Mouse (Mus musculus) hindbrain, embryonic 10.5 days (tissue): ENCODE data around the gene Eif2b5. TPM values are rescaled to one million over a fixed set of nuclear protein-coding genes. Genes with fewer than 3 reads are reported as not detected.
"Not testable (repeated sequence)": the region's sequence is repeated elsewhere in the genome, so short reads cannot be mapped to it uniquely, and the experiment has no call there.

Source experiments
- DNase-seq: peaks from one replicate; pipeline ENCODE4 v3.0.0-alpha.2; 2017; ENCODE audit warnings: low spot score
- H3K27ac ChIP-seq: fragments of 300-500 bp; sonication (generic); 2 replicates; pipeline ENCODE4 v1.5.1; 2016; ENCODE audit warnings: mild to moderate bottlenecking, moderate library complexity
- H3K27me3 ChIP-seq: fragments of 300-500 bp; sonication (generic); 2 replicates; pipeline ENCODE4 v1.6.1; 2016; ENCODE audit warnings: mild to moderate bottlenecking; ENCODE audit not compliant: poor library complexity, insufficient read depth, severe bottlenecking
- H3K36me3 ChIP-seq: fragments of 300-500 bp; sonication (generic); 2 replicates; pipeline ENCODE4 v1.6.1; 2016; ENCODE audit warnings: mild to moderate bottlenecking, moderate library complexity
- H3K4me1 ChIP-seq: fragments of 300-500 bp; sonication (generic); replicated peaks from 2 replicates; pipeline ENCODE4 v1.6.1; 2016; ENCODE audit warnings: mild to moderate bottlenecking
- H3K4me3 ChIP-seq: fragments of 300-500 bp; sonication (generic); 2 replicates; pipeline ENCODE4 v1.5.1; 2016; ENCODE audit warnings: mild to moderate bottlenecking, moderate library complexity
- H3K9me3 ChIP-seq: fragments of 300-500 bp; sonication (generic); 2 replicates; pipeline ENCODE4 v1.6.1; 2016; ENCODE audit warnings: mild to moderate bottlenecking, moderate library complexity
- WGBS: fragments of 180-500 bp; shearing (Covaris S2); methylation state at CpG from one replicate; pipeline ENCODE4 v1.1.7; 2016; 5-methylcytosine and 5-hydroxymethylcytosine counted together
- polyA plus RNA-seq: library from polyadenylated mRNA; unstranded; fragments of >200 nt; fragmentation: Nextera tagmentation; extraction: Ambion mirVana; gene quantifications from 2 replicates; pipeline ENCODE4 v1.2.1, GENCODE M21; 2016

Eif2b5 gene
- 150 and 153 TPM in 2 replicates for polyA plus RNA-seq

GRCm38 (mm10) chr16:20498677-20499475 lies at the start of gene Eif2b5:
Gene Eif2b5, plus strand, starts transcription at chr16:20498817.
- WGBS = under 1% methylated on average over 49 of the region's 49 CpGs
- peak within 1 kb of the TSS; percentile 95 for H3K27ac ChIP-seq
- peak; percentile 90 for DNase-seq
- peaks cover 40% of the 10 kb centered on the region for H3K36me3 ChIP-seq
- H3K27me3 ChIP-seq = peaks cover 12% of the 10 kb centered on the region
- H3K4me1 ChIP-seq = peaks cover 22% of the 10 kb centered on the region
- no peaks in the 10 kb centered on the region for H3K9me3 ChIP-seq
- H3K4me3 ChIP-seq = peak within 1 kb of the TSS; percentile 90

GRCm38 (mm10) chr16:20451774-20452173 lies 46.8 kb upstream of the Eif2b5 start:
- DNase-seq = no peak
- WGBS = 81% methylated on average over 6 of the region's 6 CpGs
- no peaks in the 10 kb centered on the region for H3K36me3 ChIP-seq

GRCm38 (mm10) chr16:20454155-20454654 lies 44.4 kb upstream of the Eif2b5 start:
- Histone ChIP-seq H3K27ac (no peak overlapping the region), H3K4me1 (no peaks in the 10 kb centered on the region), H3K36me3 (no peaks in the 10 kb centered on the region), H3K27me3 (no peaks in the 10 kb centered on the region), H3K4me3 (no peak overlapping the region), H3K9me3 (no peaks in the 10 kb centered on the region)
- no peak for DNase-seq
- 95% methylated on average over 6 of the region's 6 CpGs for WGBS

More at GRCm38 (mm10) chr16:20451774-20452173, 46.8 kb upstream of the Eif2b5 start:
- Histone ChIP-seq H3K27me3 (no peaks in the 10 kb centered on the region), H3K4me3 (no peak overlapping the region), H3K27ac (no peak overlapping the region), H3K9me3 (no peaks in the 10 kb centered on the region), H3K4me1 (no peaks in the 10 kb centered on the region)

GRCm38 (mm10) chr16:20456106-20456505 lies 42.5 kb upstream of the Eif2b5 start:
- Histone ChIP-seq H3K36me3 (no peaks in the 10 kb centered on the region), H3K4me3 (no peak overlapping the region), H3K9me3 (no peaks in the 10 kb centered on the region), H3K27ac (no peak overlapping the region), H3K4me1 (no peaks in the 10 kb centered on the region), H3K27me3 (no peaks in the 10 kb centered on the region)
- 39% methylated on average over 1 of the region's 1 CpGs for WGBS
- no peak for DNase-seq

- not testable (repeated sequence) for H3K4me1 ChIP-seq, H3K27ac ChIP-seq, H3K36me3 ChIP-seq, H3K4me3 ChIP-seq, H3K27me3 ChIP-seq, H3K9me3 ChIP-seq, DNase-seq
- WGBS = 95% methylated on average over 5 of the region's 5 CpGs
Observed at GRCm38 (mm10) chr16:20458736-20459135, 39.9 kb upstream of the Eif2b5 start.

- H3K36me3 ChIP-seq = no peaks in the 10 kb centered on the region
- no peak overlapping the region for H3K4me3 ChIP-seq
- H3K27ac ChIP-seq = no peak overlapping the region
- no peaks in the 10 kb centered on the region for H3K9me3 ChIP-seq
- H3K27me3 ChIP-seq = no peaks in the 10 kb centered on the region
- no peaks in the 10 kb centered on the region for H3K4me1 ChIP-seq
- no peak for DNase-seq
Observed at GRCm38 (mm10) chr16:20464725-20465124, 33.9 kb upstream of the Eif2b5 start.

GRCm38 (mm10) chr16:20470981-20471380 lies 27.6 kb upstream of the Eif2b5 start:
- no peaks in the 10 kb centered on the region for H3K4me1 ChIP-seq
- no peaks in the 10 kb centered on the region; the same call in 1 of the 2 replicates for H3K9me3 ChIP-seq
- no peak overlapping the region for H3K27ac ChIP-seq
- H3K36me3 ChIP-seq = no peaks in the 10 kb centered on the region
- 83% methylated on average over 2 of the region's 2 CpGs for WGBS
- no peak overlapping the region for H3K4me3 ChIP-seq
- DNase-seq = no peak
- no peaks in the 10 kb centered on the region for H3K27me3 ChIP-seq

- Histone ChIP-seq H3K4me3 (no peak overlapping the region), H3K4me1 (no peaks in the 10 kb centered on the region), H3K36me3 (no peaks in the 10 kb centered on the region), H3K27ac (no peak overlapping the region), H3K27me3 (no peaks in the 10 kb centered on the region), H3K9me3 (no peaks in the 10 kb centered on the region; the same call in 1 of the 2 replicates)
- 84% methylated on average over 1 of the region's 1 CpGs for WGBS
- no peak for DNase-seq
Observed at GRCm38 (mm10) chr16:20471686-20472085, 26.9 kb upstream of the Eif2b5 start.

- WGBS = 73% methylated on average over 1 of the region's 1 CpGs
- 0 out of 2 replicates have a peak, but pooled peaks cover 6% of the 10 kb centered on the region for H3K4me1 ChIP-seq
- DNase-seq = no peak
- no peaks in the 10 kb centered on the region for H3K27me3 ChIP-seq
- H3K36me3 ChIP-seq = no peaks in the 10 kb centered on the region
- no peak overlapping the region for H3K4me3 ChIP-seq
- no peak overlapping the region for H3K27ac ChIP-seq
- H3K9me3 ChIP-seq = no peaks in the 10 kb centered on the region; the same call in 1 of the 2 replicates
Observed at GRCm38 (mm10) chr16:20473748-20474147, 24.9 kb upstream of the Eif2b5 start.

- H3K4me1 ChIP-seq = 0 out of 2 replicates have a peak, but pooled peaks cover 6% of the 10 kb centered on the region
- no peak overlapping the region for H3K27ac ChIP-seq
- no peak for DNase-seq
- no peaks in the 10 kb centered on the region for H3K27me3 ChIP-seq
- WGBS = 96% methylated on average over 8 of the region's 8 CpGs
- no peaks in the 10 kb centered on the region; the same call in 1 of the 2 replicates for H3K9me3 ChIP-seq
- no peaks in the 10 kb centered on the region for H3K36me3 ChIP-seq
- no peak overlapping the region for H3K4me3 ChIP-seq
Observed at GRCm38 (mm10) chr16:20474211-20474610, 24.4 kb upstream of the Eif2b5 start.

- no peak overlapping the region for H3K4me3 ChIP-seq
- no peak overlapping the region for H3K27ac ChIP-seq
- H3K36me3 ChIP-seq = no peaks in the 10 kb centered on the region
- 86% methylated on average over 6 of the region's 6 CpGs for WGBS
- 0 out of 2 replicates have a peak, but pooled peaks cover 6% of the 10 kb centered on the region for H3K4me1 ChIP-seq
- no peaks in the 10 kb centered on the region for H3K27me3 ChIP-seq
- H3K9me3 ChIP-seq = no peaks in the 10 kb centered on the region; the same call in 1 of the 2 replicates
- DNase-seq = no peak
Observed at GRCm38 (mm10) chr16:20474786-20475185, 23.8 kb upstream of the Eif2b5 start.

GRCm38 (mm10) chr16:20475335-20475734 lies 23.3 kb upstream of the Eif2b5 start:
- Histone ChIP-seq H3K4me1 (0 out of 2 replicates have a peak, but pooled peaks cover 6% of the 10 kb centered on the region), H3K27ac (no peak overlapping the region), H3K9me3 (no peaks in the 10 kb centered on the region; the same call in 1 of the 2 replicates), H3K4me3 (no peak overlapping the region), H3K36me3 (no peaks in the 10 kb centered on the region), H3K27me3 (no peaks in the 10 kb centered on the region)
- 92% methylated on average over 1 of the region's 1 CpGs for WGBS
- no peak for DNase-seq

- no peaks in the 10 kb centered on the region for H3K27me3 ChIP-seq
- no peaks in the 10 kb centered on the region for H3K36me3 ChIP-seq
- WGBS = 64% methylated on average over 1 of the region's 1 CpGs
- 0 out of 2 replicates have a peak, but pooled peaks cover 6% of the 10 kb centered on the region for H3K4me1 ChIP-seq
- no peaks in the 10 kb centered on the region; the same call in 1 of the 2 replicates for H3K9me3 ChIP-seq
- H3K4me3 ChIP-seq = no peak overlapping the region
- no peak for DNase-seq
- H3K27ac ChIP-seq = 0 out of 2 replicates have a peak overlapping the region, but pooled peaks have one; percentile 2
Observed at GRCm38 (mm10) chr16:20476857-20477256, 21.8 kb upstream of the Eif2b5 start.
